Mouse (Mus musculus) spleen, postnatal 36 days (tissue): Measurements from ENCODE around the gene Dnajc16.

Experiments
- DNase-seq, 2 experiments: peaks; one replicate each; pipeline ENCODE4 v3.0.0; 2022; ENCODE audit warnings: low spot score in 2 of 2, mixed read lengths in 1 of 2

The Dnajc16 gene

DNA sequence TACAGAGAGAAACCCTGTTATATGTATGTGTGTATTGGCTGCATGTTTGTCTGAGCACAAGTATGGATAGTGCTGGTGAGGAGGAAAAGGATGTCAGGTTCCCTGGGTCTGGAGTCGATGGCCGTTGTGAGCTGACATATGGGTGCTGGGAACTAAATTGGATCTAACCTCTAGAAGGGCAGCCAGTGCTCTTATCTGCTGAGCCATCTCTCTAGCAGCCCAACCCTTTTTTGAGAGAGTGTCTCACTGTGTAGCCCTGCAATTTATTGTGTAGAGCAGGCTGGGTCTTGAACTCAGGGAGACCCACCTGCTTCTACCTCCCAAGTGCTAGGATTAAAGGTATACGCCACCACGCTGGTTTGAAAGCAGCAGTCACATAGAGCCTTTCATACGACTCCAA is 65.5 kb downstream of the Dnajc16 start:
- DNase-seq: no peak

GRCm38 (mm10) chr4:141724594-141724993 is 66.1 kb downstream of the Dnajc16 start:
- DNase-seq: peak in 1 of 2 experiments; percentile 32

GRCm38 (mm10) chr4:141723673-141724068 is 67.1 kb downstream of the Dnajc16 start:
- no peak for DNase-seq

DNA sequence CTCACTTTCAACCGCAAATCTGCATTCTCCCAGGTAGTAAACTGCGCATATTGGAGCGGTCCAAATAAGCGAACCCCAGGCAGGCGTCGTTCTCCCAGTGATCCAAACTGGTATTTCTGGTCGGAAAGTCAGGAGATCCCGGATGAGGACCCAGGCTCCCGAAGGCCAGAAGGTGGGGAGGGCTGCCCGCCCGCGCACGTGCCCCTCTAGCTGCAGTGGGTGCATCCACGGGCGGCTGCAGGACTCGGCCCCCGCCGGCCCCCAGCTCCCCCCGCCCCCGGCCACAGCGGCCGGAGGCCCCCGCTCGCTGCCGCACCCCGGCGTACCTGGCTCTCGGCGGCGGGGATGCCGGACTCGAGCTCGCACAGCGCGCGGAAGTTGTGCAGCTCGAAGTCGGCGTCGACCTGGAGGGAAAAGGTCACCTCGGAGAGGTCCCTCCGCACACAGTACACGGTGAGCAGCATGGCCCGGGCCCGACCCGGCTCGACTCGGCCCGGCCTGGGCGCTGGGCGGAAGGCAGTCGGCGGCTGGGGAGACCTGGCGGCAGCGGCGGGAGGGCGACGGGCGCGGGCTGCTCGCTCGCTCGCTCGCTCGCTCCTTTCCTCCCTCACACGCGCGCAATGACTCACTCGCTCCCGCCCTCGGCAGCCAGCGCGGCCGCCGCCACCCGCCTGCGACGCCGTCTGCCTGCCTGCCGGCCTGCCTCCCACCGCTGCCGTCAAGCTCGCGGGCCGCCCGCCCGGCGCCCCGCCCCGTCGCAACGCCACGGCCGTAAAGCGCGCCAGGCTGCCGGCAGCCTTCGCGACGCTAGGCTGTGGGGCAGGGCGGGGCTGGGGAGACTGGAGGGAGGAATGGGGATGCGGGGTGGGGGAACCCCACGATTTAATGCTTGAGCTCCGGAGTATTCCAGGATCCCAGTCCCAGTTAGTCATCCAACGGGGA is 67.7 kb downstream of the Dnajc16 start, which contains the start of gene Ddi2:
Ddi2 (minus strand) TSS at position 689 of the 942 bp plus-strand sequence.
- peak; percentile 91 to 92 for DNase-seq

DNA sequence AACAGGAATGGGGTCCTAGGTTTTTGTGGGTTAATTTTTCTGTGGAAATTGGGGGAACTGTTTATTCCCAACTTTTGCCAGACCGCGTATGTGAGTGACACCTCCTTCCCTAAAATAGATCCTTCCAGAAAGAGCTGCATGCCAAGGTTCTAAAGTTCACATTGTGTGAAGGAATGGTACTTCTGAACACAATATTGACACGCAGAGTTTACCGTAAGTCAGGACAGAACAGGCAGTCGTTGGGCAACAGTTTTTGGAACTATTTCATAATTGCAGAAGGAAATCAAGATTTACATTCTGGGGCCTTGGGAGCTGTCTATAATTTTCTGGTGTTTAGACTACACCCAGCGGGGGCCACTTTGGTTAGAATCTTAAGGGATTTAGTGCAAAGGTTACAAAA is 68.8 kb downstream of the Dnajc16 start:
- DNase-seq: no peak

DNA sequence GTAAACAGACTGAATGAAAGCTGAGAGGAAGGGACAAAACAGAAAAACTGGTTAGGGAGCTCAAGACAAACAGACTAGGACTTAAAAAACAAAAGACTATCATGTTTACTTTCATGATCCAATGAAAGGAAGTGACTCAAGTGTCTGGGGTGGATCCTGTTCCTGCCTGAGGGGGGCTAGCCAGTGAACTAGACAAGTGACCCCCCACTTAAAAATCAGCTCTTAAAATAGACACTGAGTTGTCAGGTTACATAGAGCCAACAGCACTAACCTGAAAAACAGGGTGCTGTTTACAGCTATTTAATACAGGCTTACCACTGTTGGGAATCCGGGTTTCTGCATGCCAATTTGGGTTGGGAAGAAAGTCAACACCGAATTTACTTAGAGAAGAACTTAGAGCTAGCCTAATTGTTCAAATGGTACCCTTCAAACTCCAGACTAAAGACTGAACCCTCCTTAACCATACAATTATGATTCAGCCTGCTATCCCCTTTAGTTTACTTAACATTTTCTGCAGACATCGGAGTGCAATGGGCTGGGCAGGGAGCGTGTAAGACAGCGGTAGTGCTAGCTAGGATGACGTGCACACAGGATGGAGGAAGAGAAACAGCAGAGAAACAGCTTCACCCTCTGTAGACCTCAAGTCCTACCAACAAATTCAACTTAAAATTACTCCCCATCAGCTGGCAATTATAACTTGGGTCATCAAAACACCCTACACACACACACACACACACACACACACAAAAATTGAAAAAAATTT is 69.8 kb downstream of the Dnajc16 start:
- DNase-seq: peak; percentile 33

DNA sequence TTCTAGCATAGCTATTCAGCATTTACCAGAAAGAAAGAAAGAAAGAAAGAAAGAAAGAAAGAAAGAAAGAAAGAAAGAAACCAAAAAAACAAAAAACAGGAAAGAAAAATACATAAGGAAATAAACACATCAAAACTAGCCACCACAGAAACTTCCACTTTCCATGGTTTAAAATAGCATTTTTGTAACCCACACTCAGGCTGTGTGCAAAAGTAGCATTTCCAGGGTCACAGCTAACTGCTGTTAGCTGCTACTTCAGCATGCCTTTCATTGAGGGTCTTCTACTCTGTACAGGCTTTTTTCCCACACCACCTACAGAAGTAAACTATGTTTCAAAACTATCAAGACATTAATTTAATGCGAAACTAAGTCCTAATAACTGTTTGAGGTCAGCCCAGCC is 71.4 kb downstream of the Dnajc16 start:
- no peak for DNase-seq

DNA sequence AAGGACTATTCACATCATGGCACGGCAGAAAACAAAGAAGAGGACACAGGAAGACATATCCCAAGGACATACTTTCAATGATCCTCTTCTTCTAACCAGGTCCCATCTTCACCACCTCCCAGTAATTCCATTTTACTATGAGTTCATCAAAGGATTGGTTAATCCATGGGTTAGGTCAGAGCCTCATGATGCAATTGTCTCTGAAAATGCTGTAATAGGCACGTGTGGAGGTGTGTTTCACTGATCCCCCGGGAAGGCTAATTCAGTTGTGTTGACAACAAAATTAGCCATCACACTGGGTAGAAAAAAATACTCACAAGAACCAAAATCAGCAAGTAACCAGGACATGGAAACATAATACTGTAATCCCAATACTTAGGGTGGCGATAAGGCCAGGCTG is 73.1 kb downstream of the Dnajc16 start:
- no peak for DNase-seq

DNA sequence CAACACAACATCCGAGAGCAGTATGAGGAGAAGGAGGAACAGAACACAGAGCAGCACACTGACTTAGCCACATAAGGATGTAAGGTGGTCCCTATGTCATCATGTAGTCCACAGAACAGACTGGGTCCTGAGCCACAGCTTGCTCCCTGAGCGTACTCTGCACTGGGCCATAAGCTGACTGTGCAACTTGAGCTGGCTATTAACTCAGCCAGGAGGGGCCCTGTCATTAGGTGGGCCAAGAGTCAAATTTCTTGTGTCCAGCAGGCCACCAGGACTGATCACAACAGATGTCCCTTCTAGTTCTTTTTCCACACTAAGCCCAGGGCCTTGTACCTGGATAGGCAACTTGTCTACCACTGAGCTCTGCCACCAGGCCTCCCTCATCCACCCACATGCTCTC is 75.7 kb downstream of the Dnajc16 start:
- no peak for DNase-seq

- peak; percentile 16 to 36 for DNase-seq
These were observed 77.1 kb downstream of the Dnajc16 start for GRCm38 (mm10) chr4:141713598-141714142.

- DNase-seq: no peak
These were observed 79.5 kb downstream of the Dnajc16 start for GRCm38 (mm10) chr4:141711250-141711649.
